Mouse (Mus musculus) adrenal gland (tissue): ENCODE data around the gene Ccdc180.

Experiments used
- intact Hi-C: fragments of 180-260 bp; cut with DNase I; formaldehyde crosslinking; loops from one replicate; pipeline ENCODE4 v1.15.1; 2025

Gene Ccdc180

GRCm38 (mm10) chr4:45969051-45969450 lies 78.9 kb downstream of the Ccdc180 start:
- intact Hi-C loops, result no loop called here

GRCm38 (mm10) chr4:45970048-45970560 lies 80.0 kb downstream of the Ccdc180 start:
- intact Hi-C loops, result loop anchor here (5.0 kb wide), 1 partner anchor 157 kb away; no protein-coding TSS in a partner anchor

- intact Hi-C loops, result loop anchor here (5.0 kb wide), 1 partner anchor 155 kb away; no protein-coding TSS in a partner anchor
Measured at GRCm38 (mm10) chr4:45971806-45972447, 81.8 kb downstream of the Ccdc180 start.

- intact Hi-C loops, result loop anchor here (5.0 kb wide), 1 partner anchor 155 kb away; no protein-coding TSS in a partner anchor
Measured at GRCm38 (mm10) chr4:45972448-45972854, 82.3 kb downstream of the Ccdc180 start.

- intact Hi-C loops, result loop anchor here (5.0 kb wide), 1 partner anchor 154 kb away; no protein-coding TSS in a partner anchor
Measured at GRCm38 (mm10) chr4:45972951-45973350, 82.8 kb downstream of the Ccdc180 start.

GRCm38 (mm10) chr4:45976931-45977667 lies 87.0 kb downstream of the Ccdc180 start:
- intact Hi-C loops, result no loop called here

GRCm38 (mm10) chr4:45979916-45980315 lies 89.8 kb downstream of the Ccdc180 start:
- intact Hi-C loops, result no loop called here

- intact Hi-C loops, result no loop called here
Measured at GRCm38 (mm10) chr4:45981054-45981453, 91.0 kb downstream of the Ccdc180 start.

- intact Hi-C loops, result no loop called here
Measured at GRCm38 (mm10) chr4:45990427-45991135, 100.5 kb downstream of the Ccdc180 start.

GRCm38 (mm10) chr4:45998536-45998935 lies 108.4 kb downstream of the Ccdc180 start:
- intact Hi-C loops, result no loop called here
